Mouse (Mus musculus): Measurements from ENCODE around the gene Ift122. TPM values are rescaled to one million over a fixed set of nuclear protein-coding genes. Genes with fewer than 3 reads are reported as not detected.
"Not testable (repeated sequence)": the region's sequence is repeated elsewhere in the genome, so short reads cannot be mapped to it uniquely, and the experiment has no call there.

Ift122 gene
- total RNA-seq, 2 experiments from 2014 or later = 4.9 to 5.1 TPM

- no peak for DNase-seq
- intact Hi-C loops (cut with DNase I) = no loop called here
- no peak overlapping the region for H3K27ac ChIP-seq
- H3K4me3 ChIP-seq = no peak overlapping the region
- no peak for TF ChIP-seq CTCF (IDR thresholded peaks at IDR 0.05)
Observed at GRCm38 (mm10) chr6:115821216-115821993, 31.9 kb upstream of the Ift122 start.

GRCm38 (mm10) chr6:115823850-115824464 lies 29.3 kb upstream of the Ift122 start:
- H3K4me3 ChIP-seq = peak overlapping the region; percentile 17; the same call in 1 of the 2 replicates
- H3K27ac ChIP-seq; intact Hi-C loops (cut with DNase I): not testable (repeated sequence)
- DNase-seq = peak; percentile 65
- peak; percentile 67 for TF ChIP-seq CTCF (IDR thresholded peaks at IDR 0.05)

GRCm38 (mm10) chr6:115830779-115831601 lies 22.3 kb upstream of the Ift122 start:
- TF ChIP-seq CTCF (IDR thresholded peaks at IDR 0.05) = no peak
- H3K27ac ChIP-seq = no peak overlapping the region
- no peak overlapping the region for H3K4me3 ChIP-seq
- intact Hi-C loops (cut with DNase I) = no loop called here
- DNase-seq = no peak

GRCm38 (mm10) chr6:115832152-115832850 lies 21.0 kb upstream of the Ift122 start:
- Histone ChIP-seq H3K4me3 (no peak overlapping the region), H3K27ac (no peak overlapping the region)
- intact Hi-C loops (cut with DNase I) = no loop called here
- TF ChIP-seq CTCF (IDR thresholded peaks at IDR 0.05) = no peak
- no peak for DNase-seq

- H3K4me3 ChIP-seq = no peak overlapping the region
- H3K27ac ChIP-seq = no peak overlapping the region
- no peak for TF ChIP-seq CTCF (IDR thresholded peaks at IDR 0.05)
- intact Hi-C loops (cut with DNase I) = no loop called here
- no peak for DNase-seq
Observed at GRCm38 (mm10) chr6:115833861-115834260, 19.4 kb upstream of the Ift122 start.

GRCm38 (mm10) chr6:115838161-115838597 lies 15.1 kb upstream of the Ift122 start, which contains the start of gene Efcab12:
Gene Efcab12, minus strand, starts transcription at chr6:115838412.
- peak; percentile 56 for DNase-seq
- Histone ChIP-seq H3K4me3 (peak within 1 kb of the TSS; percentile 73), H3K27ac (peak within 1 kb of the TSS; percentile 44; the same call in 1 of the 2 replicates)
- no peak for TF ChIP-seq CTCF (IDR thresholded peaks at IDR 0.05)
- intact Hi-C loops (cut with DNase I) = no loop called here

GRCm38 (mm10) chr6:115838745-115839144 lies 14.5 kb upstream of the Ift122 start:
- peak overlapping the region; percentile 73 for H3K4me3 ChIP-seq
- TF ChIP-seq CTCF (IDR thresholded peaks at IDR 0.05) = no peak
- DNase-seq = no peak
- intact Hi-C loops (cut with DNase I) = no loop called here
- H3K27ac ChIP-seq = peak overlapping the region; percentile 44; the same call in 1 of the 2 replicates

- intact Hi-C loops (cut with DNase I) = loop anchor here (5.0 kb wide), 1 partner anchor 292 kb away; no protein-coding TSS in a partner anchor
- DNase-seq = no peak
- Histone ChIP-seq H3K4me3 (no peak overlapping the region), H3K27ac (no peak overlapping the region)
- TF ChIP-seq CTCF (IDR thresholded peaks at IDR 0.05) = no peak
Observed at GRCm38 (mm10) chr6:115845006-115845405, 8.3 kb upstream of the Ift122 start.

GRCm38 (mm10) chr6:115846640-115847411 lies 6.4 kb upstream of the Ift122 start:
- peak; percentile 68 for DNase-seq
- Histone ChIP-seq H3K27ac (peak overlapping the region; percentile 41; the same call in 1 of the 2 replicates), H3K4me3 (no peak overlapping the region)
- peak; percentile 75 for TF ChIP-seq CTCF (IDR thresholded peaks at IDR 0.05)
- intact Hi-C loops (cut with DNase I) = loop anchor here (2.0 to 5.0 kb wide), 2 partner anchors 162 to 290 kb away; no protein-coding TSS in a partner anchor

GRCm38 (mm10) chr6:115848598-115849304 lies 4.5 kb upstream of the Ift122 start:
- no peak for TF ChIP-seq CTCF (IDR thresholded peaks at IDR 0.05)
- intact Hi-C loops (cut with DNase I) = loop anchor here (5.0 kb wide), 1 partner anchor 289 kb away; no protein-coding TSS in a partner anchor
- Histone ChIP-seq H3K27ac (peak overlapping the region; percentile 21), H3K4me3 (no peak overlapping the region; the same call in 1 of the 2 replicates)
- DNase-seq = no peak

Measured in gastrocnemius, adult 2 months (tissue).